Mouse (Mus musculus): Measurements from ENCODE around the gene Rab44.

- TF ChIP-seq CTCF (IDR thresholded peaks at IDR 0.05; ENCODE audit: borderline replicate concordance, extremely low read depth, insufficient read depth, insufficient read length) (no peak), POLR2A (IDR thresholded peaks at IDR 0.05; ENCODE audit: borderline replicate concordance, extremely low read depth, insufficient read depth, insufficient read length, poor library complexity, severe bottlenecking) (no peak)
These were observed 29.3 kb upstream of the Rab44 start for GRCm38 (mm10) chr17:29084656-29085055.
